Mouse (Mus musculus) ES-Bruce4 (cell line): ENCODE results near the gene Metap2.

ENCODE experiments used
- CTCF ChIP-seq: IDR thresholded peaks from one replicate; pipeline ENCODE4 v1.8.1; 2011; ENCODE audit warnings: low read depth, low read length
- POLR2A ChIP-seq: IDR thresholded peaks from one replicate; pipeline ENCODE4 v1.8.1; 2011; ENCODE audit warnings: low read length; ENCODE audit not compliant: insufficient read depth

- no peak for TF ChIP-seq CTCF
- no peak for TF ChIP-seq POLR2A
Observed at GRCm38 (mm10) chr10:93924666-93925065, 27.8 kb upstream of the Metap2 start.
